Comparison of ENCODE assay signal across 1 mouse cellular context in the genomic region with DNA sequence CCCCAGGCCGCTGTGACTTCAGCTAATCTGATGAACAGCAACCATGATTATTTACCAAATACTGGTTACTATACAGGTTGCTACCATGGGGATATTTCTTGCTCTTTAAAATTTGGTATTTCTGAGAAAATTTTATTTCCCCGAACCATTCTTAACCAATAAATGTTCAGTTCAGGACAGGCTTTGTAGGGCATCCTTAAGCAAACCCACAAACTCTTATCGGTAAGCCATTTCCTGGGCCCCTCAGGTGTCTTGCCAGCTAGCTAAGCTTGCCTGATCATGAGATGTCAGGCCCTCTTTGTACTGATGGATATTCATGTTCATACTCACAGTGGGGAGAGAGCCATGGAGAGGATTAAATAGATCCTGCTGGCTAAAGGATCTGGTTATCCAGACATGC.
TF ChIP-seq lines count a peak whose summit lies in the region.

No protein-coding gene starts in this region.

TF ChIP-seq in MEL, 35 proteins besides CTCF, POLR2A, EP300 and RAD21:
- no peak for TF ChIP-seq KAT2A (conservative IDR thresholded peaks at IDR 0.05; ENCODE audit: low read depth, low read length)
- no peak for TF ChIP-seq POLR2AphosphoS2 (IDR thresholded peaks at IDR 0.05; ENCODE audit: low read length)
- TF ChIP-seq ZMIZ1 (IDR thresholded peaks at IDR 0.05; ENCODE audit: low read depth, low read length): no peak
- TF ChIP-seq HCFC1 (IDR thresholded peaks at IDR 0.05; ENCODE audit: low read depth, low read length): no peak
- no peak for TF ChIP-seq MYB (IDR thresholded peaks at IDR 0.05; ENCODE audit: low read depth, low read length)
- TF ChIP-seq GABPA (IDR thresholded peaks at IDR 0.05; ENCODE audit: low read depth, low read length): no peak
- no peak for TF ChIP-seq SMC3 (IDR thresholded peaks at IDR 0.05; ENCODE audit: low read depth, low read length)
- peak; percentile 65 for TF ChIP-seq TCF12 (IDR thresholded peaks at IDR 0.05; ENCODE audit: low read depth, low read length)
- TF ChIP-seq GATA1 (IDR thresholded peaks at IDR 0.05; ENCODE audit: low read depth, low read length): peak; percentile 91
- TF ChIP-seq MEF2A (IDR thresholded peaks at IDR 0.05; ENCODE audit: extremely low read depth, insufficient replicate concordance, low read depth, low read length, poor library complexity, severe bottlenecking): 0 out of 2 replicates have a peak, but pooled peaks have one; percentile 22
- no peak for TF ChIP-seq UBTF (IDR thresholded peaks at IDR 0.05; ENCODE audit: borderline replicate concordance, insufficient read depth, low read depth, low read length)
- TF ChIP-seq MAX (IDR thresholded peaks at IDR 0.05; ENCODE audit: low read length): no peak
- 0 out of 2 replicates have a peak, but pooled peaks have one; percentile 16 for TF ChIP-seq MAFK (IDR thresholded peaks at IDR 0.05; ENCODE audit: borderline replicate concordance, low read depth, low read length)
- no peak; the same call in 1 of the 2 replicates for TF ChIP-seq SIN3A (IDR thresholded peaks at IDR 0.05; ENCODE audit: low read length)
- TF ChIP-seq TBP (IDR thresholded peaks at IDR 0.05; ENCODE audit: low read depth, low read length): 0 out of 2 replicates have a peak, but pooled peaks have one; percentile 19
- no peak; the same call in 1 of the 2 replicates for TF ChIP-seq ZC3H11A (IDR thresholded peaks at IDR 0.05; ENCODE audit: low read depth, low read length)
- no peak for TF ChIP-seq MYC (IDR thresholded peaks at IDR 0.05; ENCODE audit: low read depth, low read length)
- no peak; the same call in 1 of the 2 replicates for TF ChIP-seq CHD2 (IDR thresholded peaks at IDR 0.05; ENCODE audit: low read length)
- TF ChIP-seq NELFE (IDR thresholded peaks at IDR 0.05; ENCODE audit: low read depth, low read length): no peak
- TF ChIP-seq ZKSCAN1 (IDR thresholded peaks at IDR 0.05; ENCODE audit: low read depth, low read length): no peak
- TF ChIP-seq TAL1 (IDR thresholded peaks at IDR 0.05; ENCODE audit: low read length): no peak
- no peak for TF ChIP-seq USF1 (IDR thresholded peaks at IDR 0.05; ENCODE audit: low read depth, low read length)
- TF ChIP-seq JUND (IDR thresholded peaks at IDR 0.05; ENCODE audit: low read depth, low read length): no peak
- TF ChIP-seq CHD1 (IDR thresholded peaks at IDR 0.05; ENCODE audit: low read depth, low read length): no peak
- no peak; the same call in 1 of the 2 replicates for TF ChIP-seq MXI1 (IDR thresholded peaks at IDR 0.05; ENCODE audit: low read depth, low read length)
- no peak for TF ChIP-seq ELF1 (IDR thresholded peaks at IDR 0.05; ENCODE audit: low read depth, low read length)
- TF ChIP-seq MAZ (IDR thresholded peaks at IDR 0.05; ENCODE audit: low read depth, low read length): no peak; the same call in 1 of the 2 replicates
- no peak for TF ChIP-seq NRF1 (IDR thresholded peaks at IDR 0.05; ENCODE audit: insufficient read depth, low read depth, low read length, poor library complexity, severe bottlenecking)
- peak; percentile 75; the same call in 1 of the 2 replicates for TF ChIP-seq ETS1 (IDR thresholded peaks at IDR 0.05; ENCODE audit: low read depth, low read length)
- peak; percentile 83 for TF ChIP-seq RCOR1 (IDR thresholded peaks at IDR 0.05; ENCODE audit: low read depth, low read length)
- no peak for TF ChIP-seq ZNF384 (IDR thresholded peaks at IDR 0.05; ENCODE audit: low read depth, low read length)
- no peak for TF ChIP-seq BHLHE40 (IDR thresholded peaks at IDR 0.05; ENCODE audit: borderline replicate concordance, low read depth, low read length)
- no peak for TF ChIP-seq USF2 (IDR thresholded peaks at IDR 0.05; ENCODE audit: borderline replicate concordance in 1 of 2, insufficient read depth in 1 of 2, low read depth in 1 of 2, low read length in 2 of 2)
- TF ChIP-seq E2F4 (IDR thresholded peaks at IDR 0.05; ENCODE audit: borderline replicate concordance, low read depth, low read length): no peak
- TF ChIP-seq POLR2AphosphoS5 (IDR thresholded peaks at IDR 0.05; ENCODE audit: borderline replicate concordance, low read depth, low read length): no peak
TF ChIP-seq in MEL: peak in this region for 7.
